Mouse (Mus musculus) left cerebral cortex, postnatal 36 days (tissue): Measurements from ENCODE around the gene Kcnc1. TPM values are rescaled to one million over a fixed set of nuclear protein-coding genes. Genes with fewer than 3 reads are reported as not detected.
A peak's percentile ranks its signal among the peaks of the same experiment; 100 is the strongest.

ENCODE experiments used
- DNase-seq, 2 experiments: peaks; one replicate each; pipeline ENCODE4 v3.0.0; 2021 to 2022; ENCODE audit warnings: low spot score in 2 of 2, mixed read lengths in 1 of 2
- intact Hi-C: fragments of 180-260 bp; cut with DNase I; formaldehyde crosslinking; loops from one replicate; pipeline ENCODE4 v1.15.1; 2025
- total RNA-seq, 2 experiments: library from RNA; stranded (reverse); gene quantifications; 2 replicates each; pipeline ENCODE4 v1.2.3; 2021

Kcnc1 gene
- total RNA-seq, 2 experiments from 2014 or later = 134 to 138 TPM

DNA sequence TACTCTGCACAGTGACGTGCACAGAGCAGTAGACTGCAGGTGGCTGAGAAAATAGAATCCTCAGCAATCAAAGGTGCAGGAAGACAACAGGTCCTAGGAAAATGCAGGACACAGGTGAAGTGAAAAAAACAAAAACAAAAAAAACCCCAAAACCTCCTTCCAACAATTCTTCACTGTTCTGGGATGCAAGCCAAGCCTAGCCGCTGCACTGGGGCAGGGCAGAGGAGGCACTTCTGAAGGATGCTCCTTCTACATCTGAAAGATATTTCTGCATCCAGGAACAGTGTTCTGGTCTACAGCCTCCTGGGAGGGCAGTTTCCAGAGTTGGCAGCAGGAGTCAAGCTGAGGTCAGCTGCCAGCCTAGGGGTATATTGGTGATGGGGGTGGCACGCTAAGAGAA is 61.6 kb downstream of the Kcnc1 start:
- DNase-seq = no peak
- intact Hi-C loops = no loop called here

DNA sequence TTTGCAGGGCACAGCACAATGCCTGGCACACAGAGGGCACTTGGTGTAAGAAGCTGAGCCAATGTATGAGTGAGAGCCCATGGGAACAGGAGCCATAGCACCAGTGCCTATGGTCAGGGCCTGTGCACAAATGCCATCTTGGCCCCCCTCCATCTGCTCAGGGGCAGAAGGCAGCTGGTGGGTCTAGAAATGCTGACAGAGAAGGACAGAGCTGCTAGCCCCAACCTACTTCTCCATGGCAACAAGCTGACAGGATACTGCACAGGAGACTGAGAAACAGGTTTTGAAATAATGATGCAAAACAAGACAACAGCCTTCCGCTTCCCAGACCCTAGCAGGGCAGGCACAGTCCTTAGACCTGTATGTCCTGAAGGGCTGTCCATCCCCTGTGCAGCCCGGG is 62.9 kb downstream of the Kcnc1 start:
- no peak for DNase-seq
- intact Hi-C loops = no loop called here

DNA sequence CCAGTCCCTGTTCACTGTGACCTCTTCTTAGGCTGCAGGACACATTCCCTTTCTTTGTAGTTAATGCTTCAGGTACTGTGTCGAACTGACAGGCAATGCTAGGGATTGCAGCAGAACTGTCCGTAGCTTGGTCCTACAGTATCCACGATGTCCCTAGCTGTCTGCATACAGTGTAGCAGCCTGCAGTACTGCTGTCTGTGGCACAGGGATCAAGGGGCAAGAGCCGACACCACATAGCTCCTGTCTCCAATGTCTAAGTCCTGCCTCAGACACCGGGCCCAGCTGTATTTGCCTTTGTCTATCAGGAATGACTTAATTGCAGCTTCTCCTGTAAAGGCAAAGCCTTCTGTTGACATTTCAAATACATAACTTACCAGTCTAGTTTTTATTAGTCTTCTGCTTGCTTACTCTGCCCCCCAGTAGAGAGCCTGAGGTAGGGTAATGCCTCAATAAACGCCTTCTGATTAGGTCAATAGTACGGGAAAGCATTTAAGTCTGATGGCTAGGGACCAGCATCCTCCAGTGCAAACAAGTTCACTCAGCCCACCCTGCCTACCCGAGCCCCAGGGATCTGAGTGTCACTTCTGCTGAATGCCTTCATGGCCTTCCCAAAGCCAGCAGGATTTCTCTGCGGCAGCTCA is 63.4 kb downstream of the Kcnc1 start:
- intact Hi-C loops = no loop called here
- no peak for DNase-seq

DNA sequence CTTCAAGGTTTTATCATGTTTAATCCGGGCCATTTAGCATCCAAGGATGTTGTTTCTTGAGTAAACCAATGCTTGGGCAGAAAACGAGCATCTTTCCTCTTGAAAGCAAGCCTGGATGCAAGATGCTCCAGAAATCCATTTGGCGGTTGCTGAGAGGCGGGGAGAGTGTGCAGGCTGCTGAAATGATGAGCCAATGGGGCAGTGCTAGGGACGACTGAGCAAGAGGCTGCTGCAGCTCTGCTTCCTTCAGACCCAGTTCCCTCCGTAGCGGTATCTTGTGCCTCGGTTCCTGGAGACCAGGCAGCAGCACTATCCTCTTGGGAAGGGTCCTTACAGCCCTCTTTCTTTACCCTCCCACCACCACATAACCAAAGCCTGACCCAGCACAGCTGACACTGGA is 66.0 kb downstream of the Kcnc1 start:
- intact Hi-C loops = loop anchor here (2.0 kb wide), 1 partner anchor 55 kb away; no protein-coding TSS in a partner anchor
- DNase-seq = no peak

DNA sequence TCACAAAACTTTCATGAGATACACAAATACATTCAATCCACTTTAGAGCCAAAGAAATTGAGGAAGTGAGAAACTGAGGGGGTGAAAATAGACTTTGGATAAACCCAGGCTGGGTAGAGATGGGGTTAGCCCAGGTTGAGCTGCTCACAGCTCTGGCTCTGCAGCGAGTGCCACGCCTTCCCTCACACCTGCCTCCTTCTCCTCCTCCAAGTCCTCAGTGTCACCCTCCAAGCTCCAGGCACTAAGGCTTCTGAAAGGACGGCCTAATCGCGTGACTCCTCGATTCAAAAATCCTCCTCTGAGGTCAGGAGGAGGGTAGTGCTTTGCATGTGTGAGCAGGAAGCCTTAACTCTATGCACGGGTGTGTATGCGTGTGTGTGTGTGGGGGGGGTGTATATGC is 66.8 kb downstream of the Kcnc1 start:
- intact Hi-C loops = loop anchor here (2.0 kb wide), 1 partner anchor 54 kb away; no protein-coding TSS in a partner anchor
- no peak for DNase-seq

DNA sequence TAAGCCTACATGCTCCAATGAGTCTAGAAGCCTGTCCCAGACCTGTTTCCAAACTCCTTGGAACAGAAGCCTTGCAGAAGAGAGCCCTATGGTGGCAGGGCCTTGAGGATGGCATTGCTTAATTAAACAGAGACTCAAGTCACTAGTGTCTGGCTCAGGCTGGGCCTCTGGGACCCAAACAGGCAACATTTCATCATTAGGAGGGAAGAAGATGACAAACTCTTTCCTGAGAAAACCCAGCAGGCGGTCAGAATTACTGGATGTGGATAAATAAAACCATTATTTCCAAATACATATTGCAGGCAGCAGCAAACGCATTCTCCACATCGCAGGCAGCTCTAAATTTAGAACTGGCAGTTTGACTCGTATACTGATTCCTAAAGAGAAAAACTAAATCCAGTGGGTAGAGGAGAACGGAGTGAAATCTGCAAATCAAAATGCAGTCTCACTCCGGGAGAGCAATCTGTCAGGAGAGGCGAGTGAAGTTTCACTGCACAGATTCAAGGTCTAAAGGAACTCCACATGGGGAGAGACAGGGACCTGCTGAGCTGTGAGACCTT is 70.2 kb downstream of the Kcnc1 start:
- intact Hi-C loops = no loop called here
- DNase-seq = no peak

DNA sequence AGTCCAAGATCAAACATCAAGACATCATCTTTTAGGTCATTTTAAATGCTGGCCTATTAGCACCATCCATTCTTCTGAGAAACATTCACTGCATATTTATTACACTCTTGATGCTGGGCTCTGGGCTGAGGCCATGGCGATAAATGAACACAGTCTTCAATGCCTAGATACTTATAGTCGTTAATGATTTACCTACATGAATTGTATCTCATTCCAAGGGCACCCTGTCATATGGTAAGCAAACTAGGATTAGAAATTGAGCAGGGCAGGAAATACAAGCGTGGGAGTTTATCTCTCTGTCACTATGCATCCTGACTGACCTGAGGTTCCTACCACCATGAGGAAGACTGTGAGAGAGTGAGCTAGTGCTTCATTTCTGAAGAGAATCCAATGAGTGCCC is 73.2 kb downstream of the Kcnc1 start:
- intact Hi-C loops = no loop called here

DNA sequence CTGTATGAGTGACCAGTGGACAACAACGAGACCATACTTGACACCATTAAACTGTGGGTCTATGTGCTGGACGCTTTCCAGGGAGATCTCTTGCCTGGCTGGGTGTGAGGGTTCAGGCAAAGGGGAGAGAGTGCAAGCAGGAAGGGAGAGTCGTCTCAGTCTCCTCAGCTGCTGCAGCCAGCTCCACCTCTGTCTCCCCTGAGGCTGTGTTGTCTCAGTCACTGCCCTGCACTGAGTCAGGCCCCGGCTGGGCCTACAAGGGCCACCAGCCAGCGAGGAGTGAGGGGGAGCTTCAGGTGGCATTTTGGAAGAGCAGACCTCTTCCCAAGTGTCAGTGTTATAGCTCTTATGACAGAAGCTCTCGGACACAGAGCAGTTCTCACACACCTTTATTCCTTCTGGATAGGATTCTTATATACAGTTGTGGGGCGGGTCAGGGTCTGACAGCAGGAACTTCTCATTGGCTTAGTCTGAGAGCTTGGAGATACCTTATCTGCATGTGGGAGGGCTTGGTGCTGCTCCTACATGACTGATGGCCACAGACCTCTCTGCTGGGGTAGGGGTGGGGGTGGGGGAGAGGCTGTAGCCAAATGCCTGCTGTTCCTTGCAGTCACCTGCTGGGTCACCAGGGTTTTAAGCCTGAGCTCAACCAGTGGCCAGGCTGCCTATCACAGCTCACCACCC is 74.9 kb downstream of the Kcnc1 start:
- no peak for DNase-seq
- intact Hi-C loops = no loop called here

More for the DNA sequence above, 73.2 kb downstream of the Kcnc1 start:
- no peak for DNase-seq

DNA sequence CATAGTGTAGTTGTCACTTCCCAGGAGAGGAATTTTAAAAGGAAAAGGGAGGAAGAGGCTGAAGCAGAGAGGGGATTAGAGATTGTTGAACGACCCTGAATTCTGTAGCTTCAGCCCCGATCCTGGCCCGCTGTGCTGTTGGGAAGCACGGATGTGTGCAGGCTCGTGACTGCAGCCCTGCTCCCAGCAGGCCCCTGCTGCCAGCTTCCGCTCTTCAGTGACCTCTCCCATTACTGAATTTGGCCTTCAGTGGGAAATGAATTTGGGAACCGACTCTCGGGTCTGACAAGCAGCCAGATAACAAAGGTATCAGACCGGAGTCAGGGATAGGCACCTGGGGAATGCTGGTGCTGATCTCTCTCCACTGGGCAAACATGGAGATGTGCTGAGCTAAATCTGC is 76.8 kb downstream of the Kcnc1 start:
- intact Hi-C loops = no loop called here

DNA sequence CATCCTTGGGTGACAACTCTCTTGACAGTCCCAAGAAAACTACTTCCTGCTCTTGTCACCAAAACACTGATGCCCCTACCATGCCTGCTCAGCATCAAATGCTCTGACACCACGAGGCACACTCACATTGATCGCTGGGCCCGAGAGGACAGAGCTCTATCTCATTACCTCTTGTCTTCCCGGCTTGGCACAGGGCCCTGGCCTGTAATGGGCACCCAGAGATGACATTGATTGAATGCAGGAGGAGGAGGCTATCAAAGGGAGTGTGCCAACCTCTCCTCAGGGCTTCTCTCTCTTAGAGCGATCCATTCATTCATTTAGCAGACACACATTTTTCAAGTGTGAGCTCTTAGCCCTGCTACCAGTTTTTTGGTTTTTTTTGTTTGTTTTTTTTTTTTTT is 79.2 kb downstream of the Kcnc1 start:
- DNase-seq = no peak
- intact Hi-C loops = no loop called here

More for the DNA sequence above, 76.8 kb downstream of the Kcnc1 start:
- DNase-seq = no peak

DNA sequence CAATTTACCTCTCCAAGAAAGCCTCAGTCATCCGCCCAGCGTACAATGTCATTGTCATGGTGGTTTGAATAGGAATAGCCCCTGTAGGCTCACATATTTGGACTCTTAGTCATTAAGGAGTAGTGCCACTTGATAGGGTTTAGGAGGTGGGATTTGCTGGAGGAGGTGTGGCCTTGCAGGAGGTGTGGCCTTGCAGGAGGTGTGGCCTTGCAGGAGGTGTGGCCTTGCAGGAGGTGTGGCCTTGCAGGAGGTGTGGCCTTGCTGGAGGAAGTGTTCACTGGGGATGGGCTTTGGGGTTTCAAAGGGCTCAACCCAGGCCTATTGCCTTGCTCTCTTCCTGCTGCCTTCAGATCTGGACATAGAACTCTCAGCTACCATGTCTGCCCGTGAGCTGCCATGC is 81.2 kb downstream of the Kcnc1 start:
- no peak for DNase-seq
- intact Hi-C loops = no loop called here

DNA sequence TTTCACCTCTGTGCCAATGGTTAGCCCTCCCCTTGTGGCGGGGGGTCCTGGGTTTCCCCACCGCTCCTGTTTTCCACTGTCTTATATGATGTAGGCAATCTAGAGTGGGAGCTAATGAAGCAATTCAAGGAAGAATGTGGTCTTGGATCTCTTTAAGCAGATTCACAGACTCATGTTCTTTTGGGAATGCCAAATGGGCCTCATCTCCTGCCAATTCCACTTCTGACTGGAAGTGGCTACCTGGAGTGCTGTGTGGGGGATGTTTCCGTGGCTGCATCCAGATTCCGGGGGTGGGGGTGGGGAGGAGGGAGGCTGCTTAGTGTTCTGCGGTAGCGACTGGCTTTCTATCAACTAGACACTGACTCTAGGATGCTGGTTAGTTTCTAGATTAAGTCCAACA is 83.5 kb downstream of the Kcnc1 start:
- peak; percentile 26 to 49 for DNase-seq
- intact Hi-C loops = no loop called here

DNA sequence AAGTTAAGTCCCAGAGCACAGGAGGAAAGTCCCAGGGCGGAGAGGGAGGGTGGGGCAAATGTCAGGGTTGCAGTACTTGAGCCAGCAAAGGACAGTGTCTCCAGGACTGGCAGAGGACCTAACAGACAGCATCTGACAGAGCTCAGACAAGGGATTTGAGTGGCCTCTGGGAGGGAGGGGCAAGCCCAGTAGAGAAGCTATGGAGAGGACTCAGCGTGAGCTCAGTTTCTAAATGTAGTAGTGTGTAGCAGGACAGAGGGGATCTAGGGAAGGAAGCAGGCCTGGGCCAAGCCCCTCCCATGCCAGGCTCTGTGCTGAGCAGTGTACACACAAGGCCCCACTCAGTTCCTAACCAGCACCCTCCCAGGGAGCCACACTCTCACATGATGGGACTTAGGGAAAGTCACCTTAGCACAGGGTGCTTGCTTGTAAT is 85.8 kb downstream of the Kcnc1 start:
- DNase-seq = no peak
- intact Hi-C loops = no loop called here

DNA sequence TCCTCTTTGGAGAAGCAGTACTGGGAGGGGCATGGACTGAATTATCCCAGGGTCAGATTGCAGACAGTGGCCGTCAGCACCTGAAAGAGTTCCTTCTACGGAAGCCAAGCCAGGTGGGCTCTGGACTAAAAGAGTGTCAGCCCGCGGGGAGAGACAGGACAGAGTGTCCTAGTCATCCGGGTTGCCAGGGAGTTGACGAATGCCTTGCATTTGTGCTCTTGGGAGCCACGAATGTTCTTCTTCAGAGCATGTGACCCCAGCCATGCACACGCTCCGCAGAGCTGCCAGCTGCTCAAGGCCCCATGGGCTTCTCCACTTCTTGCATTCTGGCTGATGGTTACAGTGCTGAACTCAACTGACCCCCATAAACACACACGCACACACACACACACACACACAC is 86.8 kb downstream of the Kcnc1 start:
- DNase-seq = no peak
- intact Hi-C loops = no loop called here

DNA sequence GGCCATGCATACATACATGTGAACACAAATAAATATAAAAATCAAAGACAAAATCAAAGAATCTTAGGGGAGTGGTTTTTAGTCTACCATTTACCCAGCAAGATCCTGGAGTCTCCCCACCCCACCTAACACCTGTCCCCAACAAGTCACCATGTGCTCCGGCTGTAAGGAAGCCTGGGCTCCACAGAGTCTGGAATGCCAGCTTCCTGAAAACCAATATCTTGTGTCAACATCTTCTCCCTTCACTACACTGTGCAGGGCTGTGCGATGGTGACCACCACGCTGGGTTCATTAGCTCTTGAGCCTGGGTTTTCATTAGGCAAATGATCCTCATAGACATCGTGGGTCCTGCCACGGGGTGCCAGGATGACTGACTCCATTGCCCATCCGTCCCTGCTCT is 87.9 kb downstream of the Kcnc1 start:
- intact Hi-C loops = no loop called here
- DNase-seq = no peak

DNA sequence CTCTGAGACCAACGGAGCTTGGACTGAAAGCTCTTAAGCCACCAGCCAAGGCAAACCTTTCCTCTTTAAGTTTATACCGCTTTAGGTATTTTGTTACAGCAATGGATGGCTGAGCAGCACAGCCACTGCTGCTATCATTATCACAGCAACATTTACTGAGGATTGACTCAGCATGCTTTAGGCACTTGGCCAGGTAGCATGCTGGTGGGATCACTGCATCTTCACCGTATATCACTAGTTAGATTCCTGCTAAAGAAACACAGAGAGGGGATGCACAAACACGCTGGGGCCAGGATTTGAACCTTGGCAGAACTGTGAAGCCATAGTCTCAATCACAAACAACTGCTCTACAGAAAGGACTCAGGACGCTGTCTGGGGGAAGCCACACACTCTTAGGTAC is 90.5 kb downstream of the Kcnc1 start:
- intact Hi-C loops = no loop called here
- DNase-seq = no peak

DNA sequence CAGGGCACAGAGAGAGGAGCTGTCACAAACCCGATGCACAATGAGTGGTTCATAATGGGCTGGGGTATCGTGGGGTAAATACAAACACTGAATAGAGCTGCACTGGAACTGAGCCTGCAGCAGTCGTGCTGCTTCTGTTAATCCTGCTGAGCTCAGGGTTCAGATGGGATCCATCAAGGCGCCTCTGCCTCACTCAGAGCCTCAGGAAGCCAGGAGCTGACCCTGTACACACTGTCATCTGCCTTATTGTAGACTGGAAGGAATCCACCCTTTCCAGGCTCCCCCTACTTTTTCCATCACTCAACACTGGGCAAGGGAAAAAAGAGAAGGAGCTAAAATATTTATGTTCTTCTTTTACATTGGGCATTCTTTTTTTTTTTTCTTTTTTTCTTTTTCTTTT is 91.1 kb downstream of the Kcnc1 start:
- intact Hi-C loops = no loop called here
- no peak for DNase-seq
